Mouse (Mus musculus): Measurements from ENCODE around the gene Tent5d. TPM values are rescaled to one million over a fixed set of nuclear protein-coding genes. Genes with fewer than 3 reads are reported as not detected.

Gene Tent5d
- polyA plus RNA-seq, 1 experiment from 2014 or later: 0.18 TPM

Other genes with a start within 250 kb of the Tent5d start
- not detected in 2 replicates for gene Tbx22, start 124.6 kb upstream of the Tent5d start, polyA plus RNA-seq (2016; fragmentation: Nextera tagmentation; extraction: Ambion mirVana)
- gene 2610002M06Rik, start 23.7 kb downstream of the Tent5d start, polyA plus RNA-seq (2016; fragmentation: Nextera tagmentation; extraction: Ambion mirVana): 11.5 and 12.5 TPM in 2 replicates
- not detected in 2 replicates for gene Gm732, start 155.9 kb downstream of the Tent5d start, polyA plus RNA-seq (2016; fragmentation: Nextera tagmentation; extraction: Ambion mirVana)